Comparison of ENCODE assay signal across 8 mouse cellular contexts in the genomic region with DNA sequence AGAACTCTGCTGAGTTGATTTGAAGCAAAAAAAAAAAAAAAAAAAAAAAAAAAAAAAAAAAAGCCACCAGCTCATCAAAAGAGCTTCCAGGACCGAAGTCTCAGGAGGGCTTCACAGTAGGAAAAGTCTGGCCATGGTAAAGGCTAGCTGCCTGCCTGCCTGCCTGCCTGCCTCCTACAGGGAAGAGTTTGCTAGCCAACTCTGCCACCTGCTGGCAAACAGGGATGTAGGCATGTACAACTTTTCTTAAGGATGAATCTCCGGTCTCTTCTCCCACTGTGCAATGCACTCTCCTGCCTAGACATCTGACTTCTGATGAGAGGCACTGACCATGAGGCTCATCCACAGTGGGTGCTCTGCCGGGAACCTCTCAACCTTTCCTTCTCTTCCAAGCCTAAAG.
DNase-seq lines count a peak whose midpoint lies in the region; ATAC-seq and TF ChIP-seq lines count a peak whose summit lies in the region.
"Had no signal": no experiment of that assay in that cellular context is flagged by ENCODE, and none has a peak within 500 bp of the region (broad histone marks: within the 10 kb centered on the region; RNA-seq: fewer than 3 reads in every experiment).

No protein-coding gene starts in this region.

- H3K4me2 ChIP-seq in forebrain, embryonic 13.5 days = no peak overlapping the region

- peak; percentile 66 for ATAC-seq in forebrain, embryonic 13.5 days

- peak; percentile 66 for DNase-seq in R1 (ENCODE audit: low read depth, low spot score)
- DNase-seq in c-Kit-positive CD71-positive TER-119-positive erythroid progenitor cells, embryonic 14.5 days (ENCODE audit: low spot score) = peak; percentile 18
- peak; percentile 72 for DNase-seq in hindbrain, embryonic 10.5 days (ENCODE audit: low spot score)
- peak; percentile 66 to 75 for DNase-seq in layer of hippocampus, adult 2 months (ENCODE audit: low spot score in 2 of 2)
- DNase-seq in lung, postnatal 25 days (ENCODE audit: low spot score) = peak; percentile 70
- peak; percentile 54 for DNase-seq in retina, postnatal 7 days (ENCODE audit: low read depth, low spot score)

- H3K27me3 ChIP-seq in forebrain, embryonic 13.5 days = no peaks in the 10 kb centered on the region
- H3K27me3 ChIP-seq in hindbrain, embryonic 10.5 days (ENCODE audit: insufficient read depth, poor library complexity, severe bottlenecking) = no peaks in the 10 kb centered on the region

- TF ChIP-seq CTCF in layer of hippocampus, adult 2 months (conservative IDR thresholded peaks at IDR 0.05) = peak; percentile 84

- H3K9ac ChIP-seq in forebrain, embryonic 13.5 days = no peak overlapping the region

- H3K27ac ChIP-seq in forebrain, embryonic 13.5 days = no peak overlapping the region
- no peak overlapping the region for H3K27ac ChIP-seq in hindbrain, embryonic 10.5 days
- no peak overlapping the region for H3K27ac ChIP-seq in layer of hippocampus, adult 2 months
- H3K27ac ChIP-seq: macrophage had no signal

- WGBS in forebrain, embryonic 13.5 days = 19% methylated on average over 3 of the region's 3 CpGs
- 22% methylated on average over 3 of the region's 3 CpGs for WGBS in hindbrain, embryonic 10.5 days

- no peaks in the 10 kb centered on the region for H3K9me3 ChIP-seq in forebrain, embryonic 13.5 days (replicated peaks)
- no peaks in the 10 kb centered on the region for H3K9me3 ChIP-seq in hindbrain, embryonic 10.5 days

- peaks cover 9% of the 10 kb centered on the region; the same call in 1 of the 2 replicates for H3K4me1 ChIP-seq in forebrain, embryonic 13.5 days
- peaks cover 28% of the 10 kb centered on the region for H3K4me1 ChIP-seq in hindbrain, embryonic 10.5 days (replicated peaks)

- H3K4me3 ChIP-seq in forebrain, embryonic 13.5 days = no peak overlapping the region
- no peak overlapping the region for H3K4me3 ChIP-seq in hindbrain, embryonic 10.5 days
- no peak overlapping the region for H3K4me3 ChIP-seq in layer of hippocampus, adult 2 months

- H3K36me3 ChIP-seq in forebrain, embryonic 13.5 days (ENCODE audit: poor library complexity, severe bottlenecking) = no peaks in the 10 kb centered on the region
- H3K36me3 ChIP-seq in hindbrain, embryonic 10.5 days = 0 out of 2 replicates have a peak, but pooled peaks cover 2% of the 10 kb centered on the region

Comparison
In these comparisons a context has a peak if more than half of its experiments do, and no peak if none do; other contexts are left out.
1. DNase-seq: peak in every context shown above with its lines; median percentile 72 in hindbrain, embryonic 10.5 days; 70 in layer of hippocampus, adult 2 months; 70 in lung, postnatal 25 days; 66 in R1; 54 in retina, postnatal 7 days; 18 in c-Kit-positive CD71-positive TER-119-positive erythroid progenitor cells, embryonic 14.5 days.